Mouse (Mus musculus) megakaryocyte-erythroid progenitor cell, adult 5-6 weeks (primary cell): Measurements from ENCODE around the gene Ltbp3. TPM values are rescaled to one million over a fixed set of nuclear protein-coding genes. Genes with fewer than 3 reads are reported as not detected.

Experiments
- ATAC-seq: replicated peaks from 2 replicates; pipeline ENCODE4 v1.8.0; 2016; ENCODE audit warnings: mild to moderate bottlenecking, inconsistent platforms; ENCODE audit not compliant: severe bottlenecking, poor library complexity, low FRiP score, low TSS enrichment
- total RNA-seq, 2 experiments: library from RNA; stranded (forward) in 1 of 2; stranded (reverse) in 1 of 2; fragments of 200-1000, 215-1000 nt in 1 of 2; fragments of >200 nt in 1 of 2; fragmentation: Nextera tagmentation in 1 of 2; gene quantifications; 2 replicates each; pipeline ENCODE4 v1.2.3; 2014 to 2017

Gene Ltbp3
- total RNA-seq (2014; fragmentation: Nextera tagmentation) (3.5 and 4.4 TPM in 2 replicates), total RNA-seq (2017) (3.4 TPM in 2 replicates)

DNA sequence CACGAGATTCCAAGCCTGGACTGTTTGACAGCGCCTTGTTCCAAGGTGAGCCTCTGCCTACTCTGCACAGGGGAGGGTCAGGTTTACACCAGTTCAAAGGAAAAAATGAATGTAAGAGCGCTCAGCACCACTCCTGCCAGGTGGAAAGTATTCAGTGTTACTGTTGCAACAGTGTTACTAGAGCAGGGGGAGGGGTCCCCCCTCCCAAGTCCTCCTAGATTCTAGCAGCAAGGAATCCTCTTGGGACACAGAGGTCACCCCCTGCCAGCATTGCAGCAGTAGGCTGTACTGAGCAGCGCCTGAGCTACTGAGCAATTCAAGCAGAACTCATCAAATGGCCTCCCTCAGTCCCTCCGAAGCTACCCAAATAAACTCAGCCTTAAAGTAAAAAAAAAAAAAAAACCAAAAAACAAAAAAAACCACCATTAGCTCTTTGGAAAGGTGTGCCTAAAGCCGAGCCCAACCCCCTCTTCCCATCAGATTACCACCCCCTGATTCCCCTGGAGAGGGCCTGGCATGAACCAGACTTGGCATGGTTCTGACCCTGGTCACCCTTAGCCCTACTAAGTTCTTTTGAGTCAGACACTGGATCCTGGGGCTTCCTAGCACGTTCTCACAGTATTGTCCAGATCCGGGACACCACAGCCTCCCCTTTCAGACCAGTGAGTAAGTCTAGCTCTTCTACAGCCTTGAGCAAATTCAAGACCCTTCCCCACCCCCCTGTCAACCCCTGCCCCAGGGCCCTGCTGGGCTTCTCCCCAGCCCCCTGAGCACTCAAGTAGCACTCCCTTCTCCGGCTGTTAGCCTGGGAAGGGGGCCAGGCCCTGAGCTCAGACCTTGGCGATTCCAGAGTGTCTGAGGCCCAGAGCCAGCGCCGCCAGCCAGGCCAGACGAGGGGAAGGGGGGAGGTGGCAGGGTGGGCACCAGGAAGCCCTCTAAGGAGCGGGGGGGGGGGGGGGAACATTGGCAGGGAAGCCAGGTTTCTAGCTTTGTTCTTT is at the start of gene Ltbp3:
Gene Ltbp3 (plus strand): TSS at position 585 of the 998 bp plus-strand sequence.
- ATAC-seq, result no peak

DNA sequence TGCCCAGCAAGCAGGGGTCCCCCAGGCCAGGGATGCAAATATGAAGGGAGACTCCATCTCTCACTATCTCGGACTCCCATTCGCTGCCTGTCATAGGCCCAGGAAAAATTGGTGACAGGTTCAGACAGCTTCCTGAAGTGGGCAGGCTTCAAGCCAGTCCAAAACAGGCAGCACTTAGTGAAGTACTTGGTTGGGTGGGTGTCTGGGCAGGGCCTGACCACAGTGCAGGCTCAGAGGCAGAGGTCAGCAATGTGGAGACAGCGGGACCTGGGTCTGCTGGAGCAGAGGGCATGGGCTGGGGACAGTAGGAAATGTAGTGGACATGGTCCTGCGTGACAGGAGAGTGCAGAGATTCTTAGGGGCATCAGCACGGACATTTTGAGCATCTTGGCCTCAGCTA is 49.1 kb upstream of the Ltbp3 start:
- ATAC-seq, result no peak

DNA sequence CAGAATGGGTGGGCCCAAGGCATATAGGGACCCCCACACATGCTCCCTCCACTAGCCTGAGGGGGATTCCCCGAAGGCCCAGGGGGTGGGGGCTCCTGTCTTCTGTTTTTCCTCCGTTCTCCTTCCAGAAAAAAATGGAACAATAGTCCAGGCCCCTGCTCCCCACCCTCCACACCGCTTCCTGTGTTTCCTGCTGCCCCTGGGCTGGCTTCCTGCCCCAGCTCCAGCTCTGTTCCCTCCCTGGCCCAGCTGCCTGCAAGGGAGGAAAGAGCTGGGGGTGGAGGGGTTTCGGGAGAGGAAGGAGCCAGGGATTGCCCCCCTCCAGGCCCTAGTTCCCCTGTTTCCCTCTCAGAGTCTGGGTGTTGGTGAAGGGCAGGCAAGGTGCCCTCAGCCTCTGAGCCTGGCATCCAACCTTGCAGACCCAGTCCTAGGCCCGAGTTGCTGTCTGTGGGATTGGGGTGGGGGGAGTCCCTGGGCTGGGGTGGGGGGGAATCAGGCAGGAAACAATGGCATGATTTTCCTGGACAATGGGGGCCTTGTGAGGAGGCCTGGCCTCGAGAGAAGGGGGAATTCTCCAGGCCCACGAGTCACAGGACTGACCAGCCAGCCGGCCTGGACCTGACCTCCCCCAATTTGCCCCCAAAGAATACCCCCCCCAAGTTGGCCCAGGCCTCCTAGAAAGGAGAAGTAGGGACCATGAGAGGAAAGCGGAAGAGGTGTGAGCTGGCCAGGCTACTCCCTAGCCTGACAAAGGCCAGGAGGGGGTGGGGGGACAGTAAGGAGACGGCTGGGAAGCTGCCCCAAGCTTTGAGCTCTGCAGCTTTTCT is 48.4 kb upstream of the Ltbp3 start:
- no peak for ATAC-seq

DNA sequence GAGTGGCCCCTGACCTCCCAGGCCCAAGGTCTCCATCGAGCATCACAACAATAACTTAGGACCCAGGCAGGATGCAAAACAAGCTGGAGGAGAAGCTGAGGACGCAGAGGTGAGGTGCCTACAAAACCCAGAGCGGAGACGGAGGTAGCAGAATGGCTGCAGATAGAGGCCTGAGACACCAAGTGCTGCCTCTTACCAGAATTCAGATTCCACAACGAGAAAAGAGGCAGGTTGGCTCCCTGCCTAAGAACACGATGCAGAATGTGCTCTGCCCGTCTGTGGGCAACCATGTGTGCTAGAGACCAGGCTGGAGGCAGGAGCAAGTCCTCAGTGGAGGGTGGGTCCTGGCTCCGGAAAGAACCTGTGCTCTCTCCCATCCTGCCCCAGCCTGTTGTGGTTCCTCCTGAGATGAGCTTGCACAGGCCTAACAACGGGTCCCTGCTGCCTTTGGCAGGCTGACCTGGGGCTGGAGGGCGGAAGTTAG is 47.7 kb upstream of the Ltbp3 start:
- ATAC-seq, result no peak

DNA sequence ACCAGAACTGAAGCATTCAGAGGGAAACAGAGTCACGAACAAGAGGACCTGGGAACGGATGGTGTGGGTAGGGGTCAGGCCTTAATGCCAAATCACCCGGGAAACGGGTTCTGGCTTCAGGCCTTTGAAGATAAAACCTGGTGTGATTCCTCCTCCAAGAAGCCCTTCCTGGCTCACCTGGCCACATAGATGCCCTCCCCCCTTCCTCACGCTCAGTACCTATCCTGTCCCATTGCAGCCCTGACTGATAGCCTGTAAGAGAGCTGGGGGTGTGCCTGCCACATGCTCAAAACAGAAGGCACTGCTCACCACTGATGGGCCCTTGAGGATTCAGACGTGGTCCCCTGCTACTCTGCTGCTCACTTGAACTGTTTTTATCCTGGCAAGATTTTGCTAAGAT is 46.9 kb upstream of the Ltbp3 start:
- no peak for ATAC-seq

DNA sequence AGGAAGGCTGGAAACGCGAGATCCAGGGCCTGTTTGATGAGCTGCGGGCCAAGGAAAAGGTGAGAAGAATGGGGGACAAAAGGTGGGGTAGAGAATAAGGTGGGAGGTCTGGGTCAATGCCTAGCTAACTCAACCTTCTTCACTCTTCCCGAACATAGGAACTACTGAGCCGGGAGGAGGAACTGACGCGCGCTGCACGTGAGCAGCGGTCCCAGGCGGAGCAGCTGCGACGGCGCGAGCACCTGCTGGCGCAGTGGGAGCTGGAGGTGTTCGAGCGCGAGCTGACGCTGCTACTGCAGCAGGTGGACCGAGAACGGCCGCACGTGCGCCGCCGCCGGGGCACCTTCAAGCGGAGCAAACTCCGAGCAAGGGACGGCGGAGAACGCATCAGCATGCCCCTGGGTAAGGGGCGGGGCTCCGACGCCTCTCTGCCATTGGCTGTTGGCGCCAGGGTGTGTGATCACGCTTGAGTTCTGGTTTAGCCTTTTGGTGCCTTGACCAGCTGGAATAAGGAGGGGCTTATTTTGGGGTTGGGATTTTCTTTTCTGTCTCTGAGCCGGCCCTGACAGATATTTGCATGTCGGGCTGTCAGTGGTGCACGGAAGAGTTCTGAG is 44.7 kb upstream of the Ltbp3 start:
- no peak for ATAC-seq

DNA sequence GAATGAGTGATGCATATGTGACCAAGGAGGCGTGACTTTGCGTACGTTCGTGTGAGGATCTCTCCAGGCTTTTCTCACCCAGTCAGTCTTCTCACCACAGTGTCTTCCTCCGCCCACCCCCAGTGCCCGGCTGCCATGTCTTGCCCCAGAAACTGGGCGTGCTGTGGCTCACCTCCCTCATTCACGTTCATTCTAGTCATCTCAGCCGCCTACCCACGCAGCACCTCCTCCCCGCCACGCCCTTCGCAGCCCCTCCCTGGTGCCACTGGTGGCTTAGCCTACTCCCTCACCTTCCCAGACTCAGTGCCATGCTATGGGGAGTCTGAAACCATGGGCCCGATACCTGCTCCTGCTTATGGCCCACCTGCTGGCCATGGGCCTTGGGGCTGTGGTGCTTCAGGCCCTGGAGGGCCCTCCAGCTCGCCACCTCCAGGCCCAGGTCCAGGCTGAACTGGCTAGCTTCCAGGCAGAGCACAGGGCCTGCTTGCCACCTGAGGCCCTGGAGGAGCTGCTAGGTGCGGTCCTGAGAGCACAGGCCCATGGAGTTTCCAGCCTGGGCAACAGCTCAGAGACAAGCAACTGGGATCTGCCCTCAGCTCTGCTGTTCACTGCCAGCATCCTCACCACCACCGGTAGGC is 36.4 kb upstream of the Ltbp3 start, which contains the start of gene Kcnk7:
Gene Kcnk7 (plus strand): TSS at position 205 of the 638 bp plus-strand sequence.
- ATAC-seq, result peak; percentile 54

DNA sequence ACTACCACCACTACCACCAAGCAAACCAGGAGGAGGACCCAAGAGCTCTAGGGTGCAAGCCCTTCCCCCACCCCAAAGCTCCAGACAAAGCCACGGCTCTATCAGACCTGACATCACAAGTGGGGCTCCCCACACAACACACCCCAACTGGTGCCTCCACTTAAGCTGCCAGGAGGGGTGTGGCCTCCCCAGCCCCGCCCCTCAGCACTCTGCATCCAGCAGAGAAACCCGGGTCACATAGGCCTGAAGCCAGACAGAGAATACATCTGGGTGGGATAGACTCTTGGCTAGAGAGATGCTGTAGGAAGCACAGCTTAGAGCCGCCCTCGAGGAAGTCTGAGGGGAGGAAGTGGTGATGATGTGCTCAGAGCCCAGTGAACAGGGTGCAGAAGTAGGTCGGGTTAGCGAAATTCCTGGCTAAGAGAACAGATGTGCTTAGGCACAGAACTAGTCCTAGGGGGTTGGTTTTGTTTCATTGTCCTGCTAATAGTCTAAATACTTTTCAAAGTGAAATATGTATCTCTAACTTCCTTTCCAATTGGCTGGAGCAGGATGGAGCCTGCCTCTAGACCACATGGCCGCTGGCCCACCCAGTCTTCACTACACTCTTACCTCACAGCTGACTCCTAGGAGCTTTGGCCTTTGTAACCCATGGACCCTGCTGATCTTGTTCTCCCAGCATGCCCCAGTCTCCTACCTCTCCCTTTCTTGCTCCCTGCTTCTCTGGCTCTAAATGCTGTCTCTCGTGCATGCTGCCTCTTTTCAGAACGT is 35.7 kb upstream of the Ltbp3 start:
- peak; percentile 79 for ATAC-seq

DNA sequence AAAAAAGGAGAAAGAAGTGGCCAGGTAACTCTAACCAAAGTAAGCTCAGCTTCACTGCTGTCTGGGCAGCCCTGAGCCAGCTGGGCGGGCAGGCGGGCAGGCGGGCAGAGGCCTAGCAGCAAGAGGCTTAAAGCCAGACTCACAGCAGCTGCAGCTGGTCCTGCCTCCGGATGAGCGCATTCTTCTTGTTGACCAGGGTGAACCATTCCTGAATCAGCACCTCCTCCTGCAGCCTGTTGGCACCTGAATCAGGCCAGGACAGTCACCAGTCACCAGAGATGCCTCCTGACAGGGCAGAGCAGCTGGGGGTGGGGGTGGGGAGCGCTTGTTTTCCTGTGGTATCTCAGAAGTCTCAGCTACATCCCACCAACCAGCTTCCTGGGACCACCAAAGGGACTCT is 30.6 kb upstream of the Ltbp3 start:
- no peak for ATAC-seq

DNA sequence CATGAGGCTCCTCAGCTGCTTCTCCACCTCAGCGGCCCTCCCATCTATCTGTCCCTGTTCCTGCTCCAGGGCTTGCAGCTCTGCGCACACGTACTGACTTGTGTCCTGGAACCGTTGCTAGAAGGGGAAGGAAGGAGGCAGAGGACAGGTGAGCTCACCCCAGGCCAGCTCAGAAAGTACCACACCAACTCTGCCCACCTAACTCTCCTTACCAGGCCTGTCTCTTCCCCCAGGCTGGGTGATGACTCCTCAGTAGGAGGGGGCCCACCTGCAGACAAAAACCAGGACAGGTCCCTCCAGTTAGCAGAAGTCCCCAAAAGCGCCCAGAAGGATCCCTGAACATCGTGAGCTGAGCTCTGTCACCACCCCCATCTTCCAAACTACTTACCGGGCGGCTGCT is 30.1 kb upstream of the Ltbp3 start:
- ATAC-seq, result no peak

DNA sequence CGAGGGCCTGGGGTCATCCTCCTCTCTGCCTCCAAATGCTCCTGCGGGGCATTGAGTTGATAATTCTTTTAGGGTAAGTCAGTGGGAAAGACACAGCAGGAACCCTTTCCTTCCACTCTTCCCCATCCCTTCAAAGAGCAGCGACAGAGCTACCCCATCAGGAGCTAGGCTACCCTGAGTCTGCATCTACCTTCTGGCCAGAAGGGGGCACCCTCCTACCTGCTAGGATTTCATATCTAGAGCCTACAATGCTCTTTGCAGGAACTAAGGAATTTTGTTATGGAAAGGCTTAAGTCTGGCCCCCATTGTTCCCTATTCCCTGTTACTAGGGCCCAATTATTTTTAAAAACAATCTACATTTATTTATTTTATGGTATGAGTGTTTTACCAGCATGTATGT is 29.5 kb upstream of the Ltbp3 start:
- ATAC-seq, result no peak

DNA sequence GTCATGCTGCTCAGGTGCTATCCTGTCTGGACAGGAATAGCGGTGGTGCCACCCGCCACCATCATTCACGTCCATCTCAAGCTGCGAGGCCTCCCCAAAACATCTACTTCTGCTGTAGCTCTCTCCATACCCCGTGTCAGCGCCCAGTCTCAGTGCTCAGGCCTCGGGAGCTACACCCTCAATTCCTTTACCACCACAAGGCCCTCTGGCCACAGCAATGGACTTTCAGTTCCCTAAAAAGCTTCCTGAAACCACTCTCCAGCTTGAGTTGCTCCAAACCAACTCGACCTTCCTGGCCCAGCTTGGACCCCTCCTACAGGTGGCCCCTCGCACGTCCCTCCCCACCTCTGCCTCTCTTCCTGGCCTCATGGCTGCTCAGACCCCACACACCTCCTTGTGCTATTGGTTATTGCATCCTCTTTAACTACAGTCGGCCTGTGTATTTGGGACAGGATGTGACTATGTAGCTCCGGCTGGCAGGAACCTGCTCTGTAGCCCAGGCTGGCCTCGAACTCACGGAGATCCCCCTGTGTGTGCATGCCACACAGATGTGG is 28.7 kb upstream of the Ltbp3 start:
- no peak for ATAC-seq

DNA sequence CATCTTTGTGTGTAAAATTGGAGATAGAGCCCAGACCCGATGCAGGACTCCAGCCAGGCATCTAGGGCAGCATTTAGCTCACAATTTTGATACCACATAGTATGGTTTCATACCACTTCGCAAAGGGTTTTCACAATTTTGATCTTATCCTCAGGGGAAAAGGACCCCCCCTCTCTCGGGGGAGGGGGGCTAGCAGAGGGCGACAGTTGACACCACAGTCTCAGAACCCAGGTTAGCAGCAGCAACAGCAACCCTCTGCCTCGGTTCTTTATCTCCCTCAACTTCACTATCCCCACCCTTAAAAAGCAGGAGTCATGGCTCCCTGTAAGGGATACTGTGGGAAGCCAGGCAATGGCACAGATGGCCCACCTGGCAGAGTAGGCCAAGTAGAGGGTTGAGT is 27.4 kb upstream of the Ltbp3 start:
- no peak for ATAC-seq

DNA sequence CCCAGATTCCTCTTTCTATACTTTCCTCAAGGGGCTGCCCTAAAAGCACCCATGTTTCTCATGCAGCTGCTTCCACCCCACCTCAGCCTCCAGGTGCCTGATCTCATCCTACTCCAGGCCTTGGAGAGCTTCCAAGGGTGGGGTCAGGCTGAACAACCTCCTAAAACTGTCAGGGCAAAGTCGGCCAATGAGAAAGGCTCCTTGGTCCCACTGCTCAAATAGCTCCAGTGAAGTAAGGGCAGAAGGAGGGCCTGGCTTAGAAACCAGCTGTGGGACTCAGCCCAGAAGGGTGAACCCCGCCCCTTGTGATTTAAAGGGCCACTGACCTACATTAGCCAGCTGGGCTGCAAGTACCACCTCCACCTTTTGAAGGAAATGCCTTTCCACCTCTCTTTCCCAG is 27.0 kb upstream of the Ltbp3 start:
- ATAC-seq, result peak; percentile 81

DNA sequence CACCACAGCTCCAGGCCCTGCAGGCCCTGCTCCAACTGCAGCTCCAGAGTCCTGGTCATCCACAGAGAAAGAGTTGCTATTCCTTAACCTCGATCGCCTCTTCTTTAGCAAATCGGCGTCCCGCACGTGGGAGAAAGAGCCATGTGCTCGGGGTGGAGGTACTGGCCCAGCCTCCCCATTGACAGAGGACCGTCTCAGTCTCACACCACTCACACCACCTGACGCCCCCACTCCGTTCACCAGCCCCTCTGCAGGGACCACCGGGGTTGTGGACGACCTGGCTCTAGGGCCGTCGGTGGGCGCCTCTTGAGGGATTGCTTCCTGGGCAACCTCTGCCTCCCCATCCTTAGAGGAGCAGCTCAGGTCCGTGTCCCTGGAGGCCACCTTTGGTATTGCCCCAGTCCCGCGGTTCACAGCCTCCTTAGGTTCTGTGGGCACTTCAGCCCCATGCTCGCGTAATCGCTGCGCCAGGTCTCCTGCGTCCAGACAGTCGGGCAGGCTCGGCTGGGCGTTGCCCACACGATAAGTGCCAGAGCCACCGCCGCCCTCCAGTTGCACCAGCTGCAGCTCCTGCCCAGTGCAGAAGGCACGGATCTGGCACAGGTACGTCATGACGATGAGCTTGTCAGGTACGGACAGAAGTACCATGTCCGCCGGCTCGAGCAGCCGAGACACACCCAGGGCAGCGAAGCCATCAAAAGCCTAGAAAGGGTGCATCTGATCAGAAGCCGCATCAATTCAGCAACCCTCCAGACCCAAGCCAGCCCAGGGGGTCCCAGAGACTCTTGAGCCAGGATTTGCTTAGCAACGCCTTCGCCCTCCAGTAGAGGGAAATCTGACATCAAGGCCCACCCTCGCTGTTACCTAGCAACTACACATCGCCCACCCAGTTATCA is 24.7 kb upstream of the Ltbp3 start:
- ATAC-seq, result peak; percentile 66

DNA sequence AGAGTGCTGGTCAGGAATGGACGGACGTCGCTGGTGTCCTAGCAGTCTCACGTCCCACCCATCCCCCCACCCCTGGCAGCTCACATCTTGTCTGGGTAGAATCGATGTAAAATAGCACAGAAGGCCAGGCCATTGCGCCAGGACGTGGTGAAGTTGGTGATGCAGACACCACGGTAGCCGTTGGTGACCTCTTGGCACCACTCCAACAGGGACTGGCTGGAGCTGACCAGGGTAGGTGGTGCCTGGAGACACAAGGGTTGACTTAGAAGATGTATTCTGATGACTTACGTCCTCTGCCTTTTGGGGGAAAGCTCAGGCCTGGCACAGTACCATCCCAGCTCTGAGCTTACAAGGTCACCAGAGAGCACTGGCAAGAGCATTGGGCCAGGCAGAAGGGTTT is 23.7 kb upstream of the Ltbp3 start:
- ATAC-seq, result no peak

DNA sequence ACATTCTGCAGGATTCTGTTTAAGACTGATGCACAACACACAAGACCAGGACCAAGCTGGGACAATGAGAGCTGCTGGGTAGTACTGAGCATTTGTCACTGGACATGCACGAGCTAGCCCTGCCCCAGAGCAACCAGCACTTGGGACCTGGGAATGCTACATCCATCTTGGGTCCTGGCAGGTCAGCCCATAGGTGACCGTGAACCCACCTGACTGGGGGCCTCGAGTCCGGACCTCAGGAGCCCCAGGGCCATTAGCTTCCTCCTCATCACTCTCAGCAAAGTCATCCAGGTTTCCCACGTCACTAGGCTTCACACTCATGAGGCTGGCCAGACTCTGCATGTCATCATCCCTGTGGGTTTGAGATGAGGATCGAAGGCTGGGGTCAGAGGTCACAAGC is 19.5 kb upstream of the Ltbp3 start:
- ATAC-seq, result no peak
